Mouse (Mus musculus): ENCODE measurements around the gene Sardh. TPM values are rescaled to one million over a fixed set of nuclear protein-coding genes. Genes with fewer than 3 reads are reported as not detected.

Gene Sardh
- polyA plus RNA-seq, 1 experiment: not detected

DNA sequence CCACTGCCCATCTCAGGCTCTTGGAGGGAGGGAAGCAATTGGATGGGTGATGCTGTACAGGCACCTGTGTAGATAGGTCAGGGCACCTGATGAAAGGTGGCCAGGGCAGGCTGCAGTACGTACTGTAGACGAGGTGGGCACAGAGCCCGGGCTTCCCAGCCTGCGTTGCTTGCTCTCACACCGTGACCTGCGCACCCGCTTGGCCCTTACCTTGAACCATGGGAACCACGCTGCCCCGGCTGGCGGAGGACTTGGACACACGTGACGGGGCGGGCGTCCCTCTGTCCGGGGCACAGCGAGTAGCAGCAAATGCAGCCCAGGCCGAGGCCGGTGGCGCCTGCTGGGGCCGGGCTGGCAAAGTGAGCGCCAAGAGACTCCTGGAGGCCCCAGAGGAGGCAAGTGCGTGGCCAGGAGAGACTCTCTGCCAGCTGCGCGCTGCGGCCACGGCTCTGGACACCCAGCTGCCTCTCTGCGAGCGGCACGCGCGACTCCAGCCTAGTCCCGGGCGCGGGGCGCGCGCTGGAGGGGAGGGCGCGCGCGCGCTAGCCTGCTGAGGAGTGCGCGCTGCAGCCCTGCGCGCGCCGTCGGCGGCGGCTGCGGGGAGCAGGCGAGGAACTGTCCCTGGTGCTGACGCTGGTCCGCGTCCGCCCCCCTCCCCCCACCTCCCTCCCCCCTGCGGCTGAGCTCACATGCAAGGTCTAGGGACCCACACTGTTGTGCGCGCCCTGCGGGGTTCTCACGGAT is 106.0 kb downstream of the Sardh start, which contains the start of gene Fam163b:
Fam163b (minus strand) TSS at position 542 of the 744 bp plus-strand sequence.
- H3K4me3 ChIP-seq (ENCODE audit: low read depth, low read length): peak within 1 kb of the TSS; percentile 73
- H3K9me3 ChIP-seq (replicated peaks; ENCODE audit: control insufficient read depth, insufficient read depth, low read length, poor library complexity, severe bottlenecking): no peaks in the 10 kb centered on the region
- no peaks in the 10 kb centered on the region for H3K36me3 ChIP-seq (ENCODE audit: control insufficient read depth, insufficient read depth, low read length, poor library complexity, severe bottlenecking)
- H3K4me1 ChIP-seq (ENCODE audit: control insufficient read depth, insufficient read depth, low read length): no peaks in the 10 kb centered on the region
- no peak within 1 kb of the TSS for H3K27ac ChIP-seq (ENCODE audit: insufficient read depth, low read length)
- peak within 1 kb of the TSS; percentile 58 for H3K9ac ChIP-seq (ENCODE audit: low read depth, poor library complexity, severe bottlenecking)
- H3K27me3 ChIP-seq (ENCODE audit: control insufficient read depth, insufficient read depth, low read length, poor library complexity, severe bottlenecking): no peaks in the 10 kb centered on the region
- TF ChIP-seq POLR2A (IDR thresholded peaks at IDR 0.05; ENCODE audit: insufficient read depth, low read length) (no peak), EP300 (IDR thresholded peaks at IDR 0.05; ENCODE audit: insufficient read depth, low read depth, low read length) (no peak), CTCF (IDR thresholded peaks at IDR 0.05; ENCODE audit: low read depth, low read length) (no peak)

Other genes starting within 250 kb of the Sardh start
- gene Cacfd1, start 238.4 kb downstream of the Sardh start, polyA plus RNA-seq (2011; ENCODE audit: insufficient read depth, insufficient read length, low read depth, missing spikeins): 17.5 and 17.8 TPM in 2 replicates
- 1.5 and 3.9 TPM in 2 replicates for gene Slc2a6, start 220.3 kb downstream of the Sardh start, polyA plus RNA-seq (2011; ENCODE audit: insufficient read depth, insufficient read length, low read depth, missing spikeins)
- gene Mymk, start 176.2 kb downstream of the Sardh start, polyA plus RNA-seq (2011; ENCODE audit: insufficient read depth, insufficient read length, low read depth, missing spikeins): not detected in 2 replicates
- gene Adamtsl2, start 169.0 kb downstream of the Sardh start, polyA plus RNA-seq (2011; ENCODE audit: insufficient read depth, insufficient read length, low read depth, missing spikeins): not detected in 2 replicates
- 0.52 and 0.67 TPM in 2 replicates for gene Fam163b, start 105.8 kb downstream of the Sardh start, polyA plus RNA-seq (2011; ENCODE audit: insufficient read depth, insufficient read length, low read depth, missing spikeins)
- gene Dbh, start 83.1 kb downstream of the Sardh start, polyA plus RNA-seq (2011; ENCODE audit: insufficient read depth, insufficient read length, low read depth, missing spikeins): not detected in 2 replicates
- 24.6 and 26.2 TPM in 2 replicates for gene Vav2, start 178.7 kb upstream of the Sardh start, polyA plus RNA-seq (2011; ENCODE audit: insufficient read depth, insufficient read length, low read depth, missing spikeins)
- 1.2 and 1.5 TPM in 2 replicates for gene Brd3os, start 194.0 kb upstream of the Sardh start, polyA plus RNA-seq (2011; ENCODE audit: insufficient read depth, insufficient read length, low read depth, missing spikeins)